Mouse (Mus musculus) forebrain, embryonic 16.5 days (tissue): ENCODE measurements around the gene 1700025G04Rik. TPM values are rescaled to one million over a fixed set of nuclear protein-coding genes. Genes with fewer than 3 reads are reported as not detected.

Source experiments
- ATAC-seq: fragments of 200-750 bp; cut with Nextera tagmentation; 2 replicates; pipeline ENCODE4 v1.8.0; 2017; ENCODE audit warnings: mild to moderate bottlenecking, moderate library complexity
- H3K27ac ChIP-seq: fragments of 300-500 bp; sonication (generic); 2 replicates; pipeline ENCODE4 v1.5.1; 2014; ENCODE audit warnings: low read length, control low read depth
- H3K27me3 ChIP-seq: fragments of 300-500 bp; sonication (generic); replicated peaks from 2 replicates; pipeline ENCODE4 v1.6.1; 2014; ENCODE audit warnings: low read length; ENCODE audit not compliant: control insufficient read depth, insufficient read depth
- H3K36me3 ChIP-seq: fragments of 300-500 bp; sonication (generic); 2 replicates; pipeline ENCODE4 v1.6.1; 2014; ENCODE audit not compliant: control insufficient read depth, insufficient read depth
- H3K4me1 ChIP-seq: fragments of 300-500 bp; sonication (generic); replicated peaks from 2 replicates; pipeline ENCODE4 v1.6.1; 2014; ENCODE audit warnings: low read length; ENCODE audit not compliant: control insufficient read depth, insufficient read depth
- H3K4me2 ChIP-seq: fragments of 300-500 bp; sonication (generic); 2 replicates; pipeline ENCODE4 v1.6.1; 2014; ENCODE audit warnings: mild to moderate bottlenecking, low read length, control low read depth
- H3K4me3 ChIP-seq: fragments of 300-500 bp; sonication (generic); replicated peaks from 2 replicates; pipeline ENCODE4 v1.5.1; 2014; ENCODE audit warnings: mild to moderate bottlenecking, low read length, control low read depth
- H3K9ac ChIP-seq: fragments of 300-500 bp; sonication (generic); replicated peaks from 2 replicates; pipeline ENCODE4 v1.6.1; 2014; ENCODE audit warnings: low read depth, low read length, control low read depth
- H3K9me3 ChIP-seq: fragments of 300-500 bp; sonication (generic); 2 replicates; pipeline ENCODE4 v1.6.1; 2016; ENCODE audit warnings: low read length; ENCODE audit not compliant: control insufficient read depth
- WGBS: fragments of 180-500 bp; shearing (Covaris S2); extraction: QIAGEN DNeasy Blood & Tissue Kit; methylation state at CpG from one replicate; pipeline ENCODE4 v1.1.7; 2014; 5-methylcytosine and 5-hydroxymethylcytosine counted together
- polyA plus RNA-seq: library from polyadenylated mRNA; unstranded; fragments of >200 nt; fragmentation: Nextera tagmentation; extraction: Ambion mirVana; gene quantifications from 2 replicates; pipeline ENCODE4 v1.2.1, GENCODE M21; 2015

1700025G04Rik gene
- polyA plus RNA-seq, 1 experiment from 2014 or later = 31.2 TPM

DNA sequence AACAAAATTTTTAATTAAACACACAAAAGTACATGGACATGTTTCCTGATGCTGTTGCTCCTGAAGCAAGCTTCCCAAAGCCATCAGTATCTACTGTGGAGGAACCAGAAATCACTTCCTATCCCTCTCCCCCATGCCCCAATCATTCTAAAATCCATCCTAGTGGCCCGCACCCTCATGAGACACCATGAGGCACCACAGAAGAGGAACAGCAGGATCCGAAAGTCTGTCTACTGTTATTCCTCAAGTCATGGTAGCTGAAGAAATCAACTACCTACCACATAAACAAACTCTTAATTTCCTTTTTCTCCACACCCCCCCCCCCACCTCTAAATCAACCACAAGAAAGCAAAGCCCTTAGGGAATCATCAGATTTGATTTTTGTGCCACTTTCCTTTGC lies 46.5 kb downstream of the 1700025G04Rik start:
- Histone ChIP-seq H3K4me2 (no peak overlapping the region), H3K9me3 (no peaks in the 10 kb centered on the region), H3K27me3 (no peaks in the 10 kb centered on the region), H3K4me1 (peaks cover 10% of the 10 kb centered on the region), H3K27ac (no peak overlapping the region), H3K9ac (no peak overlapping the region), H3K36me3 (no peaks in the 10 kb centered on the region), H3K4me3 (no peak overlapping the region)
- 92% methylated on average over 2 of the region's 2 CpGs for WGBS
- no peak for ATAC-seq

DNA sequence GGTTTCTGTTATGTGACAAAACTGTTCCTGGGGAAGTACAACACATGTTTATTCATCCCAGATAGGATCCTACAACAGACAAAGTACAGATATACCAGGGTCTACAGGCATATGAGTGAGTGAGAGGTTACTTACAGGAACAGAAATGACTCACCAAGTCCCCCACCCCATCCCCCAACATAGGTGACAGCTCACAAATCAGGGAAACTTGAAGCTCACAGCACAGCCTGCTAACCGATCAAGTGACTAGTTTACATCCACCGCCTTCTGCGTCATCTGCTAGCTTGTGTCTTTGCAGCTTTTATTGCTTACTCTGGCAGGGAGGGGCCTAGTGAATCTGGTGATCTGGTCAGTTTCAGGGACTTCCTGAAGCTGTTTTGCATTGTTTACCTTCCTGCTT lies 47.5 kb downstream of the 1700025G04Rik start:
- no peak for ATAC-seq
- H3K9me3 ChIP-seq = no peaks in the 10 kb centered on the region
- WGBS = 80% methylated on average over 3 of the region's 3 CpGs

GRCm38 (mm10) chr1:152041005-152041404 lies 48.9 kb downstream of the 1700025G04Rik start:
- Histone ChIP-seq H3K9me3 (no peaks in the 10 kb centered on the region), H3K27ac (no peak overlapping the region), H3K4me2 (no peak overlapping the region), H3K4me3 (no peak overlapping the region), H3K27me3 (no peaks in the 10 kb centered on the region), H3K4me1 (peaks cover 12% of the 10 kb centered on the region), H3K9ac (no peak overlapping the region), H3K36me3 (no peaks in the 10 kb centered on the region)
- no peak for ATAC-seq
- WGBS = 90% methylated on average over 4 of the region's 4 CpGs

More for the DNA sequence above, 47.5 kb downstream of the 1700025G04Rik start:
- Histone ChIP-seq H3K4me1 (peaks cover 14% of the 10 kb centered on the region), H3K4me2 (no peak overlapping the region), H3K36me3 (no peaks in the 10 kb centered on the region), H3K27ac (no peak overlapping the region), H3K27me3 (no peaks in the 10 kb centered on the region), H3K4me3 (no peak overlapping the region), H3K9ac (no peak overlapping the region)

GRCm38 (mm10) chr1:152040053-152040452 lies 49.9 kb downstream of the 1700025G04Rik start:
- H3K4me3 ChIP-seq = no peak overlapping the region
- H3K9ac ChIP-seq = no peak overlapping the region
- ATAC-seq = no peak
- 73% methylated on average over 7 of the region's 7 CpGs for WGBS
- H3K36me3 ChIP-seq = no peaks in the 10 kb centered on the region
- no peak overlapping the region for H3K4me2 ChIP-seq
- no peaks in the 10 kb centered on the region for H3K27me3 ChIP-seq
- no peaks in the 10 kb centered on the region for H3K9me3 ChIP-seq
- peaks cover 12% of the 10 kb centered on the region for H3K4me1 ChIP-seq
- H3K27ac ChIP-seq = no peak overlapping the region

- H3K4me3 ChIP-seq = no peak overlapping the region
- H3K27me3 ChIP-seq = no peaks in the 10 kb centered on the region
- H3K4me1 ChIP-seq = peaks cover 12% of the 10 kb centered on the region
- H3K4me2 ChIP-seq = no peak overlapping the region
- H3K27ac ChIP-seq = no peak overlapping the region
- no peaks in the 10 kb centered on the region for H3K9me3 ChIP-seq
- no peak overlapping the region for H3K9ac ChIP-seq
- WGBS = 81% methylated on average over 8 of the region's 8 CpGs
- ATAC-seq = no peak
- no peaks in the 10 kb centered on the region for H3K36me3 ChIP-seq
These were observed 50.3 kb downstream of the 1700025G04Rik start for GRCm38 (mm10) chr1:152039588-152039987.

DNA sequence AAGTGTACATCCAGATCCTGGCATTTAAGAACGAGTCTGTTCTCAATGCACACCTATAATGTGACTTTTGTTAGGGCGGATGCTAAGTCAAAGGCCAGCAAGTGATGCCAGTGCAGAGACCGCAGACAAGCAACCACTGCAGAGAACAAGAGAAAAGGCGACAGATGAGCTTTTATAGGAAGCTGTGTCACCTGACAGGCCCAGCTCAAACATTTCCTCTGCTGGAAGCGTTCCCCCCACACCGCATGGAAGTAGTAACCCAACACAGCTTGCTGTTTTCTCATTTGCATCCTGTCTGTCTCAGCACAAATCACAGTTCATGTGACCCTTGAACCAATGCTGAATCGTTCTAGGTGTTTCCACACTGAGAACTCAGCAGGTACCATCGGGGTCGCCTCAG lies 51.8 kb downstream of the 1700025G04Rik start:
- no peak overlapping the region for H3K4me2 ChIP-seq
- no peak overlapping the region for H3K27ac ChIP-seq
- H3K9ac ChIP-seq = no peak overlapping the region
- peaks cover 12% of the 10 kb centered on the region for H3K4me1 ChIP-seq
- WGBS = 66% methylated on average over 9 of the region's 9 CpGs
- no peak overlapping the region for H3K4me3 ChIP-seq
- H3K36me3 ChIP-seq = no peaks in the 10 kb centered on the region
- H3K27me3 ChIP-seq = no peaks in the 10 kb centered on the region
- H3K9me3 ChIP-seq = no peaks in the 10 kb centered on the region
- no peak for ATAC-seq

GRCm38 (mm10) chr1:152037589-152037988 lies 52.3 kb downstream of the 1700025G04Rik start:
- Histone ChIP-seq H3K9me3 (0 out of 2 replicates have a peak, but pooled peaks cover 2% of the 10 kb centered on the region), H3K36me3 (no peaks in the 10 kb centered on the region), H3K9ac (no peak overlapping the region), H3K27me3 (no peaks in the 10 kb centered on the region), H3K4me2 (no peak overlapping the region), H3K27ac (no peak overlapping the region), H3K4me1 (peaks cover 12% of the 10 kb centered on the region), H3K4me3 (no peak overlapping the region)
- WGBS = 82% methylated on average over 4 of the region's 4 CpGs
- no peak for ATAC-seq

GRCm38 (mm10) chr1:152034766-152035165 lies 55.2 kb downstream of the 1700025G04Rik start:
- Histone ChIP-seq H3K4me2 (no peak overlapping the region), H3K27ac (no peak overlapping the region), H3K9me3 (0 out of 2 replicates have a peak, but pooled peaks cover 3% of the 10 kb centered on the region), H3K27me3 (no peaks in the 10 kb centered on the region), H3K4me1 (peaks cover 13% of the 10 kb centered on the region), H3K4me3 (no peak overlapping the region), H3K9ac (no peak overlapping the region), H3K36me3 (no peaks in the 10 kb centered on the region)
- no peak for ATAC-seq
- 67% methylated on average over 7 of the region's 7 CpGs for WGBS

- Histone ChIP-seq H3K4me3 (no peak overlapping the region), H3K9ac (no peak overlapping the region), H3K36me3 (no peaks in the 10 kb centered on the region), H3K27ac (no peak overlapping the region), H3K4me2 (no peak overlapping the region), H3K4me1 (peaks cover 10% of the 10 kb centered on the region), H3K27me3 (no peaks in the 10 kb centered on the region), H3K9me3 (0 out of 2 replicates have a peak, but pooled peaks cover 3% of the 10 kb centered on the region)
- ATAC-seq = no peak
- 74% methylated on average over 3 of the region's 3 CpGs for WGBS
These were observed 56.2 kb downstream of the 1700025G04Rik start for GRCm38 (mm10) chr1:152033731-152034130.

DNA sequence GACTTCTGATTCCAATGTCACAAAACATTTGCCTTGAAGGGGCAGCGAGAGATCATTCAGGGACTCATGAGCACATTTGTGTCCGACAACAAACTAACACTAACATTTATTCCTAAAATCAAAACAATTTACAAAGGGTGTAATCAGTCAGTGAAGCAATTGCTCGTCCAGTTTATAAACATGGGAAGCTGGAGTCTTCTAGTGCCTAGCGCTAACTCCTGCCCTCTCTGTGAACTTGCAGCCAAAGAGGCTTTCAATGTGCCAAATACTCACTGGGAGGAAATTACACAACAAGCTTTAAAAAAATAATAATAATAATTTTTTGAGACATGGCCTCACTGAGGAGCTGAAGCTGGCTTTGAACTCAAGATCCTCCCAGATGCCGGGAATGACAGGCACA lies 57.8 kb downstream of the 1700025G04Rik start:
- no peak overlapping the region for H3K4me3 ChIP-seq
- H3K4me2 ChIP-seq = no peak overlapping the region
- H3K27ac ChIP-seq = no peak overlapping the region
- no peak overlapping the region for H3K9ac ChIP-seq
- no peaks in the 10 kb centered on the region for H3K27me3 ChIP-seq
- 0 out of 2 replicates have a peak, but pooled peaks cover 3% of the 10 kb centered on the region for H3K9me3 ChIP-seq
- H3K4me1 ChIP-seq = peaks cover 3% of the 10 kb centered on the region; the same call in 1 of the 2 replicates
- 88% methylated on average over 5 of the region's 5 CpGs for WGBS
- no peaks in the 10 kb centered on the region for H3K36me3 ChIP-seq
- no peak for ATAC-seq
